Mouse (Mus musculus) heart, embryonic 15.5 days (tissue): ENCODE measurements at regions not wholly inside any gene's neighbourhood (a gene's known extent, or its start where the extent isn't known, plus 50 kb on each side); places are given as distances from the start of the nearest gene placed in this dataset.
A peak's percentile ranks its signal among the peaks of the same experiment; 100 is the strongest.

Experiments used
- ATAC-seq: fragments of 200-750 bp; cut with Nextera tagmentation; replicated peaks from 2 replicates; pipeline ENCODE4 v1.8.0; 2017; ENCODE audit warnings: low read depth, moderate TSS enrichment; ENCODE audit not compliant: insufficient number of reproducible peaks, insufficient read depth, low FRiP score
- H3K27ac ChIP-seq: fragments of 300-500 bp; sonication (generic); 2 replicates; pipeline ENCODE4 v1.5.1; 2015; ENCODE audit warnings: mild to moderate bottlenecking, inconsistent platforms
- H3K27me3 ChIP-seq: fragments of 300-500 bp; sonication (generic); 2 replicates; pipeline ENCODE4 v1.6.1; 2015; ENCODE audit warnings: inconsistent platforms
- H3K36me3 ChIP-seq: fragments of 300-500 bp; sonication (generic); 2 replicates; pipeline ENCODE4 v1.6.1; 2015; ENCODE audit warnings: mild to moderate bottlenecking, inconsistent platforms
- H3K4me1 ChIP-seq: fragments of 300-500 bp; sonication (generic); replicated peaks from 2 replicates; pipeline ENCODE4 v1.6.1; 2015; ENCODE audit warnings: inconsistent platforms
- H3K4me2 ChIP-seq: fragments of 300-500 bp; sonication (generic); 2 replicates; pipeline ENCODE4 v1.6.1; 2015; ENCODE audit warnings: inconsistent platforms, mild to moderate bottlenecking, moderate library complexity
- H3K4me3 ChIP-seq: fragments of 300-500 bp; sonication (generic); 2 replicates; pipeline ENCODE4 v1.5.1; 2015; ENCODE audit warnings: mild to moderate bottlenecking, inconsistent platforms
- H3K9ac ChIP-seq: fragments of 300-500 bp; sonication (generic); 2 replicates; pipeline ENCODE4 v1.6.1; 2015; ENCODE audit warnings: mild to moderate bottlenecking, inconsistent platforms
- H3K9me3 ChIP-seq: fragments of 300-500 bp; sonication (generic); replicated peaks from 2 replicates; pipeline ENCODE4 v1.6.1; 2016; ENCODE audit warnings: inconsistent platforms
- WGBS: fragments of 180-500 bp; shearing (Covaris S2); methylation state at CpG from one replicate; pipeline ENCODE4 v1.1.7; 2015; ENCODE audit warnings: mixed read lengths; 5-methylcytosine and 5-hydroxymethylcytosine counted together

DNA sequence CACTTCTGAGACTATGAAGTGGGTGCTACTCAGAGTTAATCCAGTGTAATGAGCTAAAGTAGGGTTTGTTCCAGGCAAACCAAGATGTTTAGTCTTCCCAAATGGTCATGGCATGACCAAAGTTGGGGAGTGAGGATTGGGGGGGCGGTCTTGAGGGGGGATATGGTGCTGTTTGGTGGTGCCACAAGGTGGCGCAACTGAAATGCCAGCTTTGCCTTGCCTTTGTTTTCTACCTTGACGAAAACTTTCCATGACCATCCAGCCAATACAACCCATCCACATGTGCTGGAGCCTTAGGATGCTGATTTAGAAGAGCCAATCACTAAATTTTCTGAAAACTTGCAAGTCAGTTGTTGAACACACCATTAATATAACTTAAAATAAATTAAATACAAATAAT is 358.9 kb downstream of the Bcor start:
- peaks cover 24% of the 10 kb centered on the region for H3K27me3 ChIP-seq
- 62% methylated on average over 3 of the region's 3 CpGs for WGBS
- no peak for ATAC-seq
- H3K4me3 ChIP-seq: no peak overlapping the region
- H3K9ac ChIP-seq: no peak overlapping the region
- H3K27ac ChIP-seq: no peak overlapping the region
- H3K4me1 ChIP-seq: peaks cover 24% of the 10 kb centered on the region
- H3K9me3 ChIP-seq: no peaks in the 10 kb centered on the region
- H3K36me3 ChIP-seq: no peaks in the 10 kb centered on the region
- no peak overlapping the region for H3K4me2 ChIP-seq

DNA sequence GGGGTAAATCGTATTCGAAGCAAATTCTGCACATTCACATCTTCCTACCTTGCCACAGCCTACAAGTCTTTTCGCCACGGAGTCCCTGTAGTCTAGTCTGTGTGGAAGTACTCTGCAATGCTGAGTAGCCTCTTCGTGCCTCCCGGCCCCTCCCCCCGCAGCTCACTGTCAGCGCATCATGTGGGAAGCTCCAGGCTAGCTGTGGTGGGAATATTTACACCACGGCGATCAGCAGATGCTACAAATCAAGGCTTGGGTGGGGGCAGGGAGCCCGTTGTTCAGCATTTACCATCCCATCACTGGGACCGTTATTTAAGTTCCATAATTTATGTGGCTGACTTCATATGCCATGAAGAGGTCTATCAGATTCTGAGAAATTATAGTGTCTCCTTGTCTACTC is 358.5 kb downstream of the Bcor start:
- Histone ChIP-seq H3K9me3 (no peaks in the 10 kb centered on the region), H3K4me1 (peaks cover 26% of the 10 kb centered on the region), H3K9ac (no peak overlapping the region), H3K4me2 (no peak overlapping the region), H3K27ac (no peak overlapping the region), H3K4me3 (no peak overlapping the region), H3K36me3 (no peaks in the 10 kb centered on the region), H3K27me3 (peaks cover 28% of the 10 kb centered on the region)
- 47% methylated on average over 12 of the region's 12 CpGs for WGBS
- no peak for ATAC-seq

DNA sequence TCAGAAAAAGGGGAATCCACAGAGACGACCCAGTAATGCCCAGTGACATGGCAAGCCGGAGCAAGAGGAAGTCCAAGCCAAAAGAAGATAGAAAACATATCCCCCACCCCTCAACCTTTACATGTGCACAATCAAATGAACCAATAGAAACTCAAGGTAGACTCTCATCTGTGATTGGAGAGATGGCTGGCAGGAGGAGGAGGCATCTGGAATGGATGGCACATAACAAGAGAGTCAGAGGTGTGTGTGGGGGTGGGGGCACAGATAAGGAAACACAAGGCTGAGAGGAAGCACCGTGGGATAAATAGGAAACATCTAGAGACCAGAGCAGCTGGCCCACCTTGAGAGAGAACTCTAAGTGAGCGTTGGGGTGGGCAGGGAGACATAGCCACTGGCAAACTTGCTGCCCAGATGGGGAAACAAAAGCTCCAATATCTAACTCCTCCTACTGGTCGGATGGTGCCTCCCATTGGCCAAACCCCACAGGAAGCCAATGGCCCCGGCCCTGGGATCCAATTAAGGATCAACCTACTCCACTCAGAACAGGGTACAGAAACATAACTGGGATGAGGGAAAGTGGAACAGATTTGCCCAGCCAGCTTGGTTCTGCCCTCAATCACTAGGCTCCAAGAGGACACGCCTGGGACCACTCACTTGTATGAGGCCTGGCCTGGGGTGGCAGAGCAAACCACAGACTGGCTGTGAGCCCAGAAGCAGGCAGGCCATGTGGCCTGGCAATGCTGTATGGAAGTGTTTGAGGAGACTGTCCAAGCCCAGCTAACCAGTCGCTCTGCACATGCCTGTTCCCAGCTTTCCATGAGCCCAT is 357.9 kb downstream of the Bcor start:
- no peak overlapping the region; the same call in 1 of the 2 replicates for H3K27ac ChIP-seq
- peaks cover 30% of the 10 kb centered on the region for H3K4me1 ChIP-seq
- H3K36me3 ChIP-seq: no peaks in the 10 kb centered on the region
- ATAC-seq: 0 out of 2 replicates have a peak, but pooled peaks have one; percentile 19
- H3K27me3 ChIP-seq: peaks cover 34% of the 10 kb centered on the region
- H3K9ac ChIP-seq: no peak overlapping the region
- H3K9me3 ChIP-seq: no peaks in the 10 kb centered on the region
- no peak overlapping the region for H3K4me2 ChIP-seq
- 46% methylated on average over 8 of the region's 8 CpGs for WGBS
- no peak overlapping the region for H3K4me3 ChIP-seq

DNA sequence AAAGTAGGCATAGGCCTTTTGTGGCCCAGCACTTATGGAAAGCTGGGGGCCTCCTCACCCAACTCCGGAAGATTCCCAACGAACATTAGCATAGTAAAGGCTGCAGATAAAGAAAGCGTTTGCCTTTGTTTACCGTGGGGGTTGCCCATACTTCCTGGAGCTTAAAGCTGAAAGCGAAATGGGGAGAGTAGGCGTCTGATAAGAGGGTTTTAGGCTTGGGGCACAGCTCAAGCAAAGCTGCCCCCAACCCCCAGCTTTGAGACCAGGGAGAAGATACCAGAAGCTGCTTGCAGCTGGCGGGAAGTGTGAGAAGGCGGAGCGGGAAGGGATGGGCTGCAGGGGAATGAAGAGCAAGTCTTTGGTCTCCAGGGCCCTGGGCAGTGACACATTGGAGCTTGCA is 356.9 kb downstream of the Bcor start:
- H3K27ac ChIP-seq: no peak overlapping the region
- WGBS: 32% methylated on average over 9 of the region's 9 CpGs
- no peak for ATAC-seq

DNA sequence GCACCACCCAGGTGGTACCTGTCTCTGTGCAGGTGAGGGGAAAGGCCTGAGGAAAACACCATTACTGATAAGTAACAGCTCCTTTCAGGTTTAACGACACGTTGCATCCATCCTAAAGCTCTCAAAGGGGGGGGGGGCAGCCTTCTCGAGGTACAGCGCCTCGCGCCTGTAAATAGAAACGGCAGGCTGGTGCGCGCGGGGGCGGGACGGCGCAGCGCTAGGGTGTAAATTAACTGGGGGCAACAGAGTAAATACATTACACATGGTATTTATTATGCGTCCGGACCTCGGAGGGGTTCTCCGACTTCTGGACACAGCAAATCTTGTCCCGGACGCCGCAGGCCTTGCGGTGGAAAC is 353.3 kb downstream of the Bcor start:
- peak overlapping the region; percentile 54 for H3K9ac ChIP-seq
- 2% methylated on average over 22 of the region's 22 CpGs for WGBS
- peaks cover 31% of the 10 kb centered on the region for H3K4me1 ChIP-seq
- no peak for ATAC-seq
- no peaks in the 10 kb centered on the region for H3K9me3 ChIP-seq
- peaks cover 51% of the 10 kb centered on the region for H3K27me3 ChIP-seq
- H3K36me3 ChIP-seq: no peaks in the 10 kb centered on the region
- peak overlapping the region; percentile 86 for H3K4me2 ChIP-seq
- peak overlapping the region; percentile 67 for H3K27ac ChIP-seq
- peak overlapping the region; percentile 57 for H3K4me3 ChIP-seq

More for the DNA sequence above, 356.9 kb downstream of the Bcor start:
- no peak overlapping the region for H3K9ac ChIP-seq
- peaks cover 44% of the 10 kb centered on the region for H3K27me3 ChIP-seq
- no peak overlapping the region for H3K4me3 ChIP-seq
- peaks cover 33% of the 10 kb centered on the region for H3K4me1 ChIP-seq
- no peaks in the 10 kb centered on the region for H3K36me3 ChIP-seq
- no peaks in the 10 kb centered on the region for H3K9me3 ChIP-seq
- H3K4me2 ChIP-seq: no peak overlapping the region

DNA sequence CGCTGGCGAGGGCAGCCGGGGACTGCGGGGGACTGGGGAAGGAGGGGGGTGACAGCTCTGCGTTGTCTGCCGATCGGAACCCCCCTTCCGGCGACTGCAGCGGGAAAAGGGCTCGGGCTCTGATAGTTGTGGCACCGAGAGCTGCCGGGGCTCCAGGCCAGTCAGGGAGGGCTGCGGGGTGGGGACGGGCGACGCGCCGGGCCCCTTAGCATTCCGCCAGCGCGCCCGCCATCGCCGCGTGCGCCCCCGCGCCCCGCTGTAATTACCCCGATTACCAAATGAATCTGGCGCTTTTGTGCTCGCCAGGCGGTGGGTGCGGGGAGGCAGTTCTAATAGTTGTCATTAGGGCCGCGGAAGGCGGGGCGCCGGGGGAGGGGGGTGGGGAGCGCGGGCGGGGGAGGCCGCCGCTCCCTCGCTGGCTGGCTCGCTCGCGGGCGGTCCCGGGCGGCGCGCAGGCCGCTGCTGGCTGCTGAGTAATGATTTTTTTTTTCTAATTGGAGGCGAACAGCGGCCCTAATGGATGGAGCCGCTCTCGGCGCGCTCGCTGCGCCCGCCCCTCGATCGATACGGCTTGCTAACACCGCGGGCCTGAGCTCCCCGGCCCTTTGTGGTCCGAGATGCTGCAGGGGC is 352.8 kb downstream of the Bcor start:
- Histone ChIP-seq H3K4me2 (peak overlapping the region; percentile 86), H3K9ac (peak overlapping the region; percentile 54), H3K4me3 (peak overlapping the region; percentile 57), H3K36me3 (no peaks in the 10 kb centered on the region), H3K4me1 (peaks cover 26% of the 10 kb centered on the region), H3K27me3 (peaks cover 51% of the 10 kb centered on the region), H3K9me3 (no peaks in the 10 kb centered on the region), H3K27ac (peak overlapping the region; percentile 67)
- peak; percentile 59 for ATAC-seq
- WGBS: 3% methylated on average over 39 of the region's 71 CpGs

DNA sequence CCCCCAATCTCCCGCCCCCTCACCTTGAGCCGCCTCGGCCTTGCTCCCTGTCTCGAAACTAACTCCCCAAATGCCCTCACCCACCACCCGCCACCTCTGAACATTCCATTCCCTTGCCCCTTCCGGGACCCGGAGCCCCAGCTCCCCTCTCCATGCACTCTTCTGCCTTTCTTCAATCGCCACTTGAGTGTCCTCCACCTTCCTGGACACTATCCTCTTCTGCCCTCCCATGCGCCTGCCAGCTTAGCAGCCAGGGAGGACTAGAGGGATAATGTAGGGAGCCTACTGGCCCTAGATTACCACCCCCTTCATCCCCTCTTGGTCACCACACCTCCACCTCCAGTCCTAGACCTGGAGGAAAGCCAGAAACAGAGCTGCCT is 352.3 kb downstream of the Bcor start:
- Histone ChIP-seq H3K27me3 (peaks cover 51% of the 10 kb centered on the region), H3K4me1 (peaks cover 22% of the 10 kb centered on the region), H3K36me3 (no peaks in the 10 kb centered on the region), H3K4me3 (peak overlapping the region; percentile 57), H3K27ac (peak overlapping the region; percentile 67), H3K9ac (peak overlapping the region; percentile 54; the same call in 1 of the 2 replicates), H3K9me3 (no peaks in the 10 kb centered on the region), H3K4me2 (peak overlapping the region; percentile 86)
- WGBS: 13% methylated on average over 5 of the region's 9 CpGs
- 0 out of 2 replicates have a peak, but pooled peaks have one; percentile 38 for ATAC-seq

DNA sequence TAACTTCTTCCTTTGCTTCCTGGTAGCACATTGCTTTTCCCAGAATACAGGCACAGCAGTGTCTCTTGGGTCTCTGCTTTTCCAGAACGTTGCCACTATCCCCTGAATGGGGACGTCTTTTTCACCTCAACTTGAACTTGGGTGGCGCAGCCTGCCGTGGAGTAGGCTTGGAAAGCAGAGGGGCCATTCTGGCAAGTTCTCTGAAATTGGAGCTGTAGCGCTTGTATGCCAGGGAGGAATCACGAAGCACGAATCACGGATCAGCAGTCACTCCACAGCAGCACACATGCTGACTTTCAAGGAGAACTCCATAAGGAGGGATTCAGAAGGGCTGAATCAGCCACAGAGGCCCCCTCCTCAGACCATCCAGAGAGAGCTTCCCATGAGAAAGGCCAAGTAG is 351.2 kb downstream of the Bcor start:
- 62% methylated on average over 8 of the region's 8 CpGs for WGBS
- Histone ChIP-seq H3K4me1 (peaks cover 13% of the 10 kb centered on the region), H3K9ac (no peak overlapping the region), H3K4me3 (no peak overlapping the region), H3K9me3 (no peaks in the 10 kb centered on the region), H3K36me3 (no peaks in the 10 kb centered on the region), H3K27ac (no peak overlapping the region), H3K4me2 (no peak overlapping the region), H3K27me3 (peaks cover 51% of the 10 kb centered on the region)
- ATAC-seq: no peak

DNA sequence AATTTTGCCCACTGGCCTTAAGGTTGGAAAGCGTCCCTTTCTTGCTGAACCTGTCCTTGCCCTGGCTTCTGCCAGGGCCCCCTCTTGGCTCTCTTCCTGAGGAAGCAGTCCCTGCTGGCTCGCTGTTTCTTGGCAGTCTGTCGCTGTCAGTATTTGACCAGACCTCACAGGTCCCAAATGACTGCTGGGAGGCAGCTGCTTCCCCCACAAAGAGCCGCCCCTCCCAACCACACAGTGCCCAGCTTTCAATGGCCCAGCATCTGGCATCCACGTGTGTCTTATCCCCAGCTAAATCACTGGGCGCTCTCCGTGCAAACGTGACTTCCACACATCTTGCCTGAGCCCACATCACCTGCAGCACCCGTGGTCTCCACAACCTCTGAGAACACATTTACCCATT is 345.3 kb downstream of the Bcor start:
- WGBS: 49% methylated on average over 9 of the region's 9 CpGs
- no peaks in the 10 kb centered on the region for H3K4me1 ChIP-seq
- H3K36me3 ChIP-seq: no peaks in the 10 kb centered on the region
- H3K9ac ChIP-seq: no peak overlapping the region
- H3K4me2 ChIP-seq: no peak overlapping the region
- H3K27ac ChIP-seq: no peak overlapping the region
- no peaks in the 10 kb centered on the region for H3K9me3 ChIP-seq
- ATAC-seq: no peak
- H3K27me3 ChIP-seq: peaks cover under 1% of the 10 kb centered on the region; the same call in 1 of the 2 replicates
- H3K4me3 ChIP-seq: no peak overlapping the region

DNA sequence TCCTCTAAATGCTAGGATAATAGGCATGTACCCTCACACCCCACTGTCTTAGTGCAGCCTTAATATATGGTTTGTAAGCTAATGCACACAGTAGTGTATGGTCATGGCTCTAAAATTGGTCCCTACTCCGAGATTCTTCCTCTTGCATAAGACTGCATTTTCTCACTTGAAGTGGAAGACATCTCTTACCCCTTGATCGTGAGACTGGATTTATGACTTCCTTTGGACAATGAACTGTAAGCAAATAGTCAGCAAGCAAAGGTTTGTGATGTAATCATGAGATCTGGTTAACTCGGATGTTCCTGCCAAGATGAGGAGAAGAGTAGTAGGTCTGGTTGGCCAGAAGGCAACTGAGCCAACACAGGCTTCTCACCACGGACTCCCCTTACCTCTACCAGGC is 344.3 kb downstream of the Bcor start:
- Histone ChIP-seq H3K9me3 (no peaks in the 10 kb centered on the region), H3K4me1 (no peaks in the 10 kb centered on the region), H3K4me3 (no peak overlapping the region), H3K27ac (no peak overlapping the region), H3K27me3 (no peaks in the 10 kb centered on the region; the same call in 1 of the 2 replicates), H3K36me3 (no peaks in the 10 kb centered on the region), H3K4me2 (no peak overlapping the region), H3K9ac (no peak overlapping the region)
- WGBS: 74% methylated on average over 4 of the region's 4 CpGs
- no peak for ATAC-seq

DNA sequence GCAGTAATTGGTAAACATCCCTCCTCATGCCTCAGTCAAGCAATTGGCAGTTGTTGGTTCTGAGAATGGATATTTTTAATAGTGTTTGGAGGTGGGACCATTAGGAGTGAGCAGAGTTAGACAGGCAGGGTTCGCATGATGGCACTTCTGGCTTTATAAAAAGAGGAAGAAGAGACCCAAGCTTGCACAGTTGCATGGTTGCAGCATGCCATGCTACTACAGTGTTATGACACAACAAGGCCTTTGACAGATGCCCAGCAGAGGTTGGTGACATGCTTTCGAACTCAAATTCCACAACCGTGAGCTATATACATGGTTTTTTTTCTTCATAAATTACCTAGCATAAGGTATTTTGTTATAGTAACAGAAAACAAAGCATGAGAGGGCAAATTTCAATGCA is 341.5 kb downstream of the Bcor start:
- no peak overlapping the region for H3K4me2 ChIP-seq
- H3K4me1 ChIP-seq: no peaks in the 10 kb centered on the region
- WGBS: 92% methylated on average over 3 of the region's 3 CpGs
- no peak overlapping the region for H3K9ac ChIP-seq
- ATAC-seq: no peak
- no peaks in the 10 kb centered on the region; the same call in 1 of the 2 replicates for H3K27me3 ChIP-seq
- no peak overlapping the region for H3K27ac ChIP-seq
- H3K9me3 ChIP-seq: no peaks in the 10 kb centered on the region
- H3K4me3 ChIP-seq: no peak overlapping the region
- H3K36me3 ChIP-seq: no peaks in the 10 kb centered on the region
